Mouse (Mus musculus) E14TG2a.4 (cell line): ENCODE measurements around the gene Glb1.

Source experiments
- H3K27me3 ChIP-seq: 2 replicates; pipeline ENCODE4 v1.6.1; 2014; ENCODE audit warnings: low read length, control low read depth; ENCODE audit not compliant: insufficient read depth
- H3K36me3 ChIP-seq: 2 replicates; pipeline ENCODE4 v1.6.1; 2014; ENCODE audit warnings: low read length, control low read depth; ENCODE audit not compliant: insufficient read depth
- H3K4me1 ChIP-seq: replicated peaks from 2 replicates; pipeline ENCODE4 v1.6.1; 2014; ENCODE audit warnings: low read depth, low read length, control low read depth
- H3K4me3 ChIP-seq: replicated peaks from 2 replicates; pipeline ENCODE4 v1.5.1; 2014; ENCODE audit warnings: mild to moderate bottlenecking, low read length
- H3K9me3 ChIP-seq: 2 replicates; pipeline ENCODE4 v1.6.1; 2014; ENCODE audit warnings: low read length, control low read depth
- CTCF ChIP-seq: conservative IDR thresholded peaks from 2 replicates; pipeline ENCODE4 v1.5.1; 2014; ENCODE audit warnings: low read length
- NANOG ChIP-seq: IDR thresholded peaks from 2 replicates; pipeline ENCODE4 v1.6.1; 2014; ENCODE audit warnings: borderline replicate concordance, low read length, mixed read lengths
- POU5F1 ChIP-seq: IDR thresholded peaks from 2 replicates; pipeline ENCODE4 v1.6.1; 2014; ENCODE audit warnings: low read length, borderline replicate concordance

Glb1 gene

GRCm38 (mm10) chr9:114380881-114381733, 19.8 kb upstream of the Glb1 start:
- Histone ChIP-seq H3K36me3 (peaks cover 91% of the 10 kb centered on the region), H3K4me1 (peaks cover 35% of the 10 kb centered on the region), H3K4me3 (no peak overlapping the region), H3K9me3 (peaks cover 7% of the 10 kb centered on the region), H3K27me3 (no peaks in the 10 kb centered on the region)
- TF ChIP-seq CTCF (peak; percentile 69), NANOG (no peak), POU5F1 (no peak)

- peaks cover 54% of the 10 kb centered on the region for H3K4me1 ChIP-seq
- no peak for TF ChIP-seq CTCF
- no peak for TF ChIP-seq POU5F1
- TF ChIP-seq NANOG, result no peak
- no peak overlapping the region for H3K4me3 ChIP-seq
- H3K9me3 ChIP-seq, result no peaks in the 10 kb centered on the region
- H3K36me3 ChIP-seq, result peaks cover 90% of the 10 kb centered on the region
- no peaks in the 10 kb centered on the region for H3K27me3 ChIP-seq
Measured at GRCm38 (mm10) chr9:114382936-114383710, 17.8 kb upstream of the Glb1 start.

GRCm38 (mm10) chr9:114384691-114385090, 16.2 kb upstream of the Glb1 start:
- TF ChIP-seq NANOG (no peak), CTCF (peak; percentile 23; the same call in 1 of the 2 replicates), POU5F1 (no peak)
- Histone ChIP-seq H3K4me1 (peaks cover 59% of the 10 kb centered on the region), H3K4me3 (peak overlapping the region; percentile 20; the same call in 1 of the 2 replicates), H3K27me3 (no peaks in the 10 kb centered on the region), H3K36me3 (peaks cover 83% of the 10 kb centered on the region), H3K9me3 (no peaks in the 10 kb centered on the region)

- TF ChIP-seq POU5F1 (no peak), NANOG (no peak), CTCF (no peak)
- Histone ChIP-seq H3K9me3 (no peaks in the 10 kb centered on the region), H3K4me1 (peaks cover 54% of the 10 kb centered on the region), H3K36me3 (peaks cover 78% of the 10 kb centered on the region), H3K27me3 (no peaks in the 10 kb centered on the region), H3K4me3 (peak overlapping the region; percentile 20; the same call in 1 of the 2 replicates)
Measured at GRCm38 (mm10) chr9:114385160-114385559, 15.7 kb upstream of the Glb1 start.

GRCm38 (mm10) chr9:114387086-114387485, 13.8 kb upstream of the Glb1 start:
- H3K4me1 ChIP-seq, result peaks cover 63% of the 10 kb centered on the region
- no peaks in the 10 kb centered on the region for H3K27me3 ChIP-seq
- TF ChIP-seq CTCF (no peak), POU5F1 (no peak), NANOG (no peak)
- H3K4me3 ChIP-seq, result no peak overlapping the region
- H3K36me3 ChIP-seq, result peaks cover 62% of the 10 kb centered on the region
- H3K9me3 ChIP-seq, result no peaks in the 10 kb centered on the region

GRCm38 (mm10) chr9:114388288-114388687, 12.6 kb upstream of the Glb1 start:
- Histone ChIP-seq H3K9me3 (no peaks in the 10 kb centered on the region), H3K4me1 (peaks cover 75% of the 10 kb centered on the region), H3K36me3 (peaks cover 50% of the 10 kb centered on the region), H3K4me3 (peak overlapping the region; percentile 92; the same call in 1 of the 2 replicates), H3K27me3 (no peaks in the 10 kb centered on the region)
- TF ChIP-seq POU5F1, result no peak
- no peak for TF ChIP-seq CTCF

- TF ChIP-seq CTCF, result no peak
- TF ChIP-seq NANOG, result no peak
- no peak for TF ChIP-seq POU5F1
- H3K4me3 ChIP-seq, result peak overlapping the region; percentile 92
- no peaks in the 10 kb centered on the region for H3K9me3 ChIP-seq
- H3K27me3 ChIP-seq, result no peaks in the 10 kb centered on the region
- peaks cover 79% of the 10 kb centered on the region for H3K4me1 ChIP-seq
- peaks cover 44% of the 10 kb centered on the region for H3K36me3 ChIP-seq
Measured at GRCm38 (mm10) chr9:114388701-114389370, 12.0 kb upstream of the Glb1 start.
